Mouse (Mus musculus) gastrocnemius, postnatal 25 days (tissue): ENCODE results near the gene Gm11084. TPM values are rescaled to one million over a fixed set of nuclear protein-coding genes. Genes with fewer than 3 reads are reported as not detected.

Experiments used
- DNase-seq: peaks from one replicate; pipeline ENCODE4 v3.0.0; 2022
- microRNA-seq, 2 experiments: library from miRNA; unstranded; fragments of <30 nt; microRNA quantifications; one replicate each; pipeline ENCODE4 v1.2.0; 2021; ENCODE audit warnings: borderline replicate concordance in 2 of 2
- total RNA-seq, 2 experiments: library from RNA; stranded (reverse); gene quantifications; 1 replicate in 1 of 2; 2 replicates in 1 of 2; pipeline ENCODE4 v1.2.3; 2021

Gene Gm11084
- total RNA-seq, 2 experiments from 2014 or later = not detected

- no peak for DNase-seq
Observed at GRCm38 (mm10) chr2:72932186-72932585, 54.3 kb downstream of the Gm11084 start.

DNA sequence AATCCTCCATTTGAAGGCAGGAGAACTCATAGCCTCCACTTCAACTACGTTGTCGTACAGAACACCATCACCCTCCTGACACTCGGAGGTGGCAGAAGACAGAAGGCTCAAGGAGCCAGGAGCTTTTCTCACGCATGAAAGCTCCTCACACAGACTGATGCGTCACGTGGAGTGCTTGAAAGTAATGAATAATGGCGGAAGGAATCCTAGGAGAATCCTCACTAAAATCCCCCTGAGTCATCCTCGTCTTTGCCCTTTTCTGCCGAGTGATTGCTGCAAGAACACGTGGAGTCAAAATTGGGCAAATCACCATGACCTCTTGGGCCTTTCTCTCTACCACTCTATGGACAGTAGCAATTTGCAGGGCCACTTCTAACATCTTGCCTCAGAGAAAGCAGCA lies 61.5 kb downstream of the Gm11084 start:
- DNase-seq = no peak

Small RNA genes within 50 kb of the gene (microRNA-seq; reads per million reads assigned to microRNA genes)
- gene Gm25960 = 0 reads per million in 2 experiments

Other genes starting within 250 kb of the Gm11084 start
- gene Sp3, start 6.3 kb downstream of the Gm11084 start, total RNA-seq = 10 to 100 TPM; 19.5 to 20.4 TPM
- 10 to 100 TPM; 66.1 to 68.9 TPM for gene Ola1, start 232.2 kb upstream of the Gm11084 start, total RNA-seq